Mouse (Mus musculus) myocyte (in vitro differentiated cells): Measurements from ENCODE around the gene Trim58.

Source experiments
- CEBPB ChIP-seq: IDR thresholded peaks from 2 replicates; pipeline ENCODE4 v1.6.1; 2011; ENCODE audit warnings: mild to moderate bottlenecking, moderate library complexity; ENCODE audit not compliant: poor library complexity, insufficient read depth, severe bottlenecking
- E2F4 ChIP-seq: IDR thresholded peaks from one replicate; pipeline ENCODE4 v1.6.1; 2011; ENCODE audit warnings: mild to moderate bottlenecking, control low read depth, moderate library complexity; ENCODE audit not compliant: insufficient read depth
- MAX ChIP-seq: IDR thresholded peaks from one replicate; pipeline ENCODE4 v1.6.1; 2011; ENCODE audit warnings: low read depth, mild to moderate bottlenecking, control low read depth
- MYOD1 ChIP-seq, 3 experiments: IDR thresholded peaks; one replicate each; pipeline ENCODE4 v1.6.1; 2011; ENCODE audit warnings: control low read depth in 2 of 3, low read depth in 2 of 3, mild to moderate bottlenecking in 2 of 3, moderate library complexity in 1 of 3; ENCODE audit not compliant: insufficient read length in 2 of 3, control insufficient read depth in 1 of 3
- POLR2A ChIP-seq: IDR thresholded peaks from one replicate; pipeline ENCODE4 v1.6.1; 2011; ENCODE audit warnings: low read depth, mild to moderate bottlenecking, control low read depth, moderate library complexity; ENCODE audit not compliant: insufficient read length
- POLR2AphosphoS2 ChIP-seq: IDR thresholded peaks from one replicate; pipeline ENCODE4 v1.6.1; 2011; ENCODE audit warnings: low read depth, control low read depth; ENCODE audit not compliant: insufficient read length
- SRF ChIP-seq: IDR thresholded peaks from one replicate; pipeline ENCODE4 v1.6.1; 2011; ENCODE audit warnings: low read depth; ENCODE audit not compliant: control insufficient read depth, insufficient read length
- TCF3 ChIP-seq: IDR thresholded peaks from one replicate; pipeline ENCODE4 v1.6.1; 2011; ENCODE audit warnings: low read depth, control low read depth; ENCODE audit not compliant: insufficient read length
- USF1 ChIP-seq: IDR thresholded peaks from one replicate; pipeline ENCODE4 v1.6.1; 2011; ENCODE audit warnings: low read depth, mild to moderate bottlenecking, control low read depth, moderate library complexity

- TF ChIP-seq USF1, result no peak
- TF ChIP-seq POLR2A, result no peak
- TF ChIP-seq POLR2AphosphoS2, result no peak
- TF ChIP-seq MAX, result no peak
- no peak for TF ChIP-seq E2F4
- TF ChIP-seq SRF, result no peak
- TF ChIP-seq CEBPB, result no peak
- TF ChIP-seq TCF3, result no peak
- TF ChIP-seq MYOD1 (IDR thresholded peaks at IDR 0.05; ENCODE audit: control insufficient read depth in 1 of 3, insufficient read length in 2 of 3, low read depth in 2 of 3), result no peak
Measured at GRCm38 (mm10) chr11:58630401-58630800, 9.9 kb upstream of the Trim58 start, which contains the start of gene Olfr323.
